Mouse (Mus musculus) liver, postnatal 0 days (tissue): Measurements from ENCODE around the gene Gpr89. TPM values are rescaled to one million over a fixed set of nuclear protein-coding genes. Genes with fewer than 3 reads are reported as not detected.

Experiments
- ATAC-seq: fragments of 200-750 bp; cut with Nextera tagmentation; 2 replicates; pipeline ENCODE4 v1.8.0; 2017; ENCODE audit warnings: mild to moderate bottlenecking, moderate library complexity
- DNase-seq: peaks from one replicate; pipeline ENCODE4 v3.0.0-alpha.2; 2016
- H3K27ac ChIP-seq: fragments of 300-500 bp; sonication (generic); 2 replicates; pipeline ENCODE4 v1.5.1; 2014; ENCODE audit warnings: antibody characterized with exemption, moderate library complexity, mild to moderate bottlenecking, low read depth
- H3K27me3 ChIP-seq: fragments of 300-500 bp; sonication (generic); 2 replicates; pipeline ENCODE4 v1.6.1; 2014; ENCODE audit warnings: low read length, control low read depth, mixed read lengths; ENCODE audit not compliant: insufficient read depth
- H3K36me3 ChIP-seq: fragments of 300-500 bp; sonication (generic); replicated peaks from 2 replicates; pipeline ENCODE4 v1.6.1; 2014; ENCODE audit warnings: mild to moderate bottlenecking, control low read depth, low read length, moderate library complexity, mixed read lengths; ENCODE audit not compliant: insufficient read depth
- H3K4me1 ChIP-seq: fragments of 300-500 bp; sonication (generic); 2 replicates; pipeline ENCODE4 v1.6.1; 2014; ENCODE audit warnings: antibody characterized with exemption, mild to moderate bottlenecking, control low read depth; ENCODE audit not compliant: insufficient read depth
- H3K4me2 ChIP-seq: fragments of 300-500 bp; sonication (generic); 2 replicates; pipeline ENCODE4 v1.6.1; 2014; ENCODE audit warnings: low read depth, mild to moderate bottlenecking, low read length, moderate library complexity, mixed read lengths
- H3K4me3 ChIP-seq: fragments of 300-500 bp; sonication (generic); 2 replicates; pipeline ENCODE4 v1.5.1; 2014; ENCODE audit warnings: low read depth, low read length
- H3K9ac ChIP-seq: fragments of 300-500 bp; sonication (generic); replicated peaks from 2 replicates; pipeline ENCODE4 v1.6.1; 2014; ENCODE audit warnings: mild to moderate bottlenecking, moderate library complexity
- H3K9me3 ChIP-seq: fragments of 300-500 bp; sonication (generic); 2 replicates; pipeline ENCODE4 v1.6.1; 2016; ENCODE audit warnings: mild to moderate bottlenecking, control low read depth, low read length, mixed read lengths
- CTCF ChIP-seq: sonication (generic); IDR thresholded peaks from 2 replicates; pipeline ENCODE4 v1.5.1; 2016; ENCODE audit warnings: antibody characterized with exemption, low read depth
- EP300 ChIP-seq: IDR thresholded peaks from 2 replicates; pipeline ENCODE4 v1.6.1; 2016; ENCODE audit warnings: antibody characterized with exemption, low read depth, mild to moderate bottlenecking
- WGBS: fragments of 180-500 bp; shearing (Covaris S2); extraction: QIAGEN DNeasy Blood & Tissue Kit; methylation state at CpG from one replicate; pipeline ENCODE4 v1.1.7; 2014; ENCODE audit not compliant: insufficient replicate concordance; 5-methylcytosine and 5-hydroxymethylcytosine counted together
- polyA plus RNA-seq: library from polyadenylated mRNA; unstranded; fragments of >200 nt; fragmentation: Nextera tagmentation; extraction: Ambion mirVana; gene quantifications from 2 replicates; pipeline ENCODE4 v1.2.1, GENCODE M21; 2015

The Gpr89 gene
- polyA plus RNA-seq, 1 experiment from 2014 or later = 21.1 TPM

- Histone ChIP-seq H3K27me3 (no peaks in the 10 kb centered on the region), H3K27ac (no peak overlapping the region), H3K4me2 (no peak overlapping the region), H3K36me3 (no peaks in the 10 kb centered on the region; the same call in 1 of the 2 replicates), H3K4me3 (no peak overlapping the region), H3K9ac (no peak overlapping the region), H3K4me1 (peaks cover 18% of the 10 kb centered on the region), H3K9me3 (no peaks in the 10 kb centered on the region)
- peak; percentile 75 for ATAC-seq
- WGBS = 47% methylated on average over 7 of the region's 8 CpGs
- DNase-seq = peak; percentile 30
- TF ChIP-seq CTCF = no peak
- TF ChIP-seq EP300 = no peak
Measured at GRCm38 (mm10) chr3:96848470-96848869, 56.7 kb downstream of the Gpr89 start.

- Histone ChIP-seq H3K9ac (no peak overlapping the region), H3K4me3 (no peak overlapping the region), H3K36me3 (no peaks in the 10 kb centered on the region; the same call in 1 of the 2 replicates), H3K27me3 (no peaks in the 10 kb centered on the region), H3K4me1 (peaks cover 18% of the 10 kb centered on the region), H3K27ac (no peak overlapping the region), H3K4me2 (no peak overlapping the region), H3K9me3 (no peaks in the 10 kb centered on the region)
- no peak for ATAC-seq
- 17% methylated on average over 6 of the region's 6 CpGs for WGBS
- no peak for DNase-seq
- no peak for TF ChIP-seq EP300
- TF ChIP-seq CTCF = no peak
Measured at GRCm38 (mm10) chr3:96847661-96848060, 57.5 kb downstream of the Gpr89 start.

- Histone ChIP-seq H3K27ac (no peak overlapping the region), H3K27me3 (no peaks in the 10 kb centered on the region), H3K4me3 (no peak overlapping the region), H3K9ac (no peak overlapping the region), H3K4me1 (peaks cover 18% of the 10 kb centered on the region), H3K9me3 (no peaks in the 10 kb centered on the region), H3K4me2 (no peak overlapping the region), H3K36me3 (no peaks in the 10 kb centered on the region; the same call in 1 of the 2 replicates)
- ATAC-seq (no peak), DNase-seq (no peak)
- 49% methylated on average over 12 of the region's 12 CpGs for WGBS
- TF ChIP-seq CTCF = no peak
- no peak for TF ChIP-seq EP300
Measured at GRCm38 (mm10) chr3:96846985-96847384, 58.2 kb downstream of the Gpr89 start.

GRCm38 (mm10) chr3:96845806-96846205 is 59.3 kb downstream of the Gpr89 start:
- H3K27me3 ChIP-seq = no peaks in the 10 kb centered on the region
- no peak for ATAC-seq
- H3K4me2 ChIP-seq = no peak overlapping the region; the same call in 1 of the 2 replicates
- 56% methylated on average over 9 of the region's 9 CpGs for WGBS
- no peak overlapping the region for H3K4me3 ChIP-seq
- no peak for DNase-seq
- 0 out of 2 replicates have a peak overlapping the region, but pooled peaks have one; percentile 16 for H3K27ac ChIP-seq
- no peaks in the 10 kb centered on the region for H3K36me3 ChIP-seq
- TF ChIP-seq EP300 = no peak
- peaks cover 18% of the 10 kb centered on the region for H3K4me1 ChIP-seq
- H3K9me3 ChIP-seq = no peaks in the 10 kb centered on the region
- no peak overlapping the region for H3K9ac ChIP-seq

GRCm38 (mm10) chr3:96845191-96845590 is 60.0 kb downstream of the Gpr89 start:
- no peak for TF ChIP-seq EP300
- no peak for TF ChIP-seq CTCF
- ATAC-seq (no peak), DNase-seq (no peak)
- H3K36me3 ChIP-seq = no peaks in the 10 kb centered on the region
- H3K9ac ChIP-seq = no peak overlapping the region
- H3K27me3 ChIP-seq = no peaks in the 10 kb centered on the region
- WGBS = 77% methylated on average over 6 of the region's 6 CpGs
- H3K4me2 ChIP-seq = no peak overlapping the region
- peaks cover 18% of the 10 kb centered on the region for H3K4me1 ChIP-seq
- no peaks in the 10 kb centered on the region for H3K9me3 ChIP-seq
- H3K27ac ChIP-seq = peak overlapping the region; percentile 16; the same call in 1 of the 2 replicates
- H3K4me3 ChIP-seq = no peak overlapping the region

GRCm38 (mm10) chr3:96838996-96839645 is 66.0 kb downstream of the Gpr89 start:
- no peak overlapping the region for H3K4me2 ChIP-seq
- ATAC-seq = peak; percentile 55; the same call in 1 of the 2 replicates
- H3K36me3 ChIP-seq = no peaks in the 10 kb centered on the region
- peaks cover 9% of the 10 kb centered on the region for H3K4me1 ChIP-seq
- DNase-seq = no peak
- TF ChIP-seq CTCF (no peak), EP300 (no peak)
- no peak overlapping the region for H3K4me3 ChIP-seq
- no peaks in the 10 kb centered on the region for H3K9me3 ChIP-seq
- H3K27ac ChIP-seq = peak overlapping the region; percentile 64
- H3K9ac ChIP-seq = no peak overlapping the region
- H3K27me3 ChIP-seq = no peaks in the 10 kb centered on the region
- 61% methylated on average over 7 of the region's 7 CpGs for WGBS
